Mouse (Mus musculus) liver, embryonic 15.5 days (tissue): ENCODE measurements around the gene Plekhb1. TPM values are rescaled to one million over a fixed set of nuclear protein-coding genes. Genes with fewer than 3 reads are reported as not detected.
A peak's percentile ranks its signal among the peaks of the same experiment; 100 is the strongest.

Source experiments
- ATAC-seq: fragments of 200-750 bp; cut with Nextera tagmentation; 2 replicates; pipeline ENCODE4 v1.8.0; 2017; ENCODE audit warnings: moderate number of reproducible peaks, mild to moderate bottlenecking, moderate library complexity; ENCODE audit not compliant: insufficient read depth
- H3K27ac ChIP-seq: fragments of 300-500 bp; sonication (generic); replicated peaks from 2 replicates; pipeline ENCODE4 v1.5.1; 2015; ENCODE audit warnings: mild to moderate bottlenecking, inconsistent platforms
- H3K27me3 ChIP-seq: fragments of 300-500 bp; sonication (generic); 2 replicates; pipeline ENCODE4 v1.6.1; 2015; ENCODE audit warnings: mild to moderate bottlenecking, inconsistent platforms
- H3K36me3 ChIP-seq: fragments of 300-500 bp; sonication (generic); replicated peaks from 2 replicates; pipeline ENCODE4 v1.6.1; 2015; ENCODE audit warnings: moderate library complexity, mild to moderate bottlenecking, inconsistent platforms
- H3K4me1 ChIP-seq: fragments of 300-500 bp; sonication (generic); replicated peaks from 2 replicates; pipeline ENCODE4 v1.6.1; 2015; ENCODE audit warnings: inconsistent platforms
- H3K4me2 ChIP-seq: fragments of 300-500 bp; sonication (generic); 2 replicates; pipeline ENCODE4 v1.6.1; 2015; ENCODE audit warnings: moderate library complexity, mild to moderate bottlenecking, inconsistent platforms
- H3K4me3 ChIP-seq: fragments of 300-500 bp; sonication (generic); replicated peaks from 2 replicates; pipeline ENCODE4 v1.5.1; 2015; ENCODE audit warnings: mild to moderate bottlenecking, inconsistent platforms
- H3K9ac ChIP-seq: fragments of 300-500 bp; sonication (generic); 2 replicates; pipeline ENCODE4 v1.6.1; 2015; ENCODE audit warnings: moderate library complexity, mild to moderate bottlenecking, inconsistent platforms
- H3K9me3 ChIP-seq: fragments of 300-500 bp; sonication (generic); replicated peaks from 2 replicates; pipeline ENCODE4 v1.6.1; 2016; ENCODE audit warnings: inconsistent platforms
- WGBS: fragments of 180-500 bp; shearing (Covaris S2); methylation state at CpG from one replicate; pipeline ENCODE4 v1.1.7; 2015; ENCODE audit warnings: mixed read lengths; ENCODE audit not compliant: insufficient replicate concordance; 5-methylcytosine and 5-hydroxymethylcytosine counted together
- polyA plus RNA-seq: library from polyadenylated mRNA; unstranded; fragments of >200 nt; fragmentation: Nextera tagmentation; extraction: Ambion mirVana; gene quantifications from 2 replicates; pipeline ENCODE4 v1.2.1, GENCODE M21; 2015

Plekhb1 gene
- 0.38 and 0.51 TPM in 2 replicates for polyA plus RNA-seq

DNA sequence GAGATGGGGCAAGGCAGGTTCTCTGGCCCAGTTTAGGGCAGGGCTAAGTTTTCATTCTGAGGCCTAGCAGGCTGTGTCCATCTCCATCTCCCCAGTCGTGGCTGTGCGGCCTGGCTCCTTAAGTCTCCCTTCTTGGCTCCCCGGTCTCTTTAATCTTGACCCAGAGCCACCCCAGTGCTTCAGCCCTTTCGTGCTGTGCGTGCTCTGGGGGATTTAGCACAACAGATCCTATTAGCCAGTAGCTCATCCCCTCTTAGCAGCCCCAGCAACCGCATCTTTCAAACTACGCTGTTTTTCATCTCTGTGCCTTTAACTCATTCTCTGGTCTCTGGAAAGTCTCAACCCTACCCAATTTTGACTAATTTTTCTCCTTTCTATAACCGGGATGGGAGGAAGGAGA is at the start of gene Plekhb1:
Gene Plekhb1, minus strand, starts transcription at position 184 of the 400 bp plus-strand sequence.
- no peak within 1 kb of the TSS for H3K9ac ChIP-seq
- peak within 1 kb of the TSS; percentile 17; the same call in 1 of the 2 replicates for H3K4me2 ChIP-seq
- H3K27me3 ChIP-seq: peaks cover 27% of the 10 kb centered on the region
- H3K4me1 ChIP-seq: peaks cover 21% of the 10 kb centered on the region
- no peak within 1 kb of the TSS for H3K27ac ChIP-seq
- 74% methylated on average over 8 of the region's 8 CpGs for WGBS
- H3K36me3 ChIP-seq: no peaks in the 10 kb centered on the region
- no peak within 1 kb of the TSS for H3K4me3 ChIP-seq
- no peaks in the 10 kb centered on the region for H3K9me3 ChIP-seq
- ATAC-seq: no peak

DNA sequence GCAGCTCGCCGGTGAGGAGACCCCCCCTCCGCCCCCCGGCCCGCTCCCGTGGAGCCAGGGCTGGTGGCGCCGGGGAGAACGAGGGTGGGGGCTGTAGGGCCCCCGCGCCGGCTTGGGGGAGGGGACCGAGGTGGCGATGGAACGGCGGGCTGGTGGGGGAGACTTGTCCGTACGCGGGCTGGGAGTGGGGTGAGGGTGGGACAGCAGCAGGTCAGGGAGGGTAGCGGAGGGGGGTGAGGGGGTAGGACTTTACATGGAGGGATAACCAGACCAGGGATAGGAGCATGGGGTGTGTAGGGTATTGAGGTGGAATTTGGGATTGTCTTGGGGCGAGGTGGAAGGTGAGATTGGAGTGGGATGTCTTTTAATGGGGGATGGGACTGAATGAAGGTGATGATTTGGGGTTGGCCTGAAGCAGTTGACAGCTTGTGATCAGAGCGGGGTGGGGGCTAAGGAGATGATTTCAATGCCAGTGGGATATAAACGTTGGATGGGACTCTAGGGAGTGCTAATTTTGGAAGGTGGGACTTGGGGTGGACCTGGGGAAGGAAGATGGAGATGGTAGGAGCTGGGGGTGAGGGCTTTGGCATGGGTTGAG is 44.8 kb upstream of the Plekhb1 start:
- Histone ChIP-seq H3K27ac (peak overlapping the region; percentile 88), H3K9me3 (no peaks in the 10 kb centered on the region), H3K4me2 (peak overlapping the region; percentile 92), H3K9ac (peak overlapping the region; percentile 81), H3K27me3 (peaks cover 7% of the 10 kb centered on the region; the same call in 1 of the 2 replicates), H3K4me1 (peaks cover 26% of the 10 kb centered on the region), H3K4me3 (peak overlapping the region; percentile 73), H3K36me3 (no peaks in the 10 kb centered on the region)
- whole genome bisulfite sequencing: 2% methylated on average over 23 of the region's 23 CpGs
- ATAC-seq: peak; percentile 14

DNA sequence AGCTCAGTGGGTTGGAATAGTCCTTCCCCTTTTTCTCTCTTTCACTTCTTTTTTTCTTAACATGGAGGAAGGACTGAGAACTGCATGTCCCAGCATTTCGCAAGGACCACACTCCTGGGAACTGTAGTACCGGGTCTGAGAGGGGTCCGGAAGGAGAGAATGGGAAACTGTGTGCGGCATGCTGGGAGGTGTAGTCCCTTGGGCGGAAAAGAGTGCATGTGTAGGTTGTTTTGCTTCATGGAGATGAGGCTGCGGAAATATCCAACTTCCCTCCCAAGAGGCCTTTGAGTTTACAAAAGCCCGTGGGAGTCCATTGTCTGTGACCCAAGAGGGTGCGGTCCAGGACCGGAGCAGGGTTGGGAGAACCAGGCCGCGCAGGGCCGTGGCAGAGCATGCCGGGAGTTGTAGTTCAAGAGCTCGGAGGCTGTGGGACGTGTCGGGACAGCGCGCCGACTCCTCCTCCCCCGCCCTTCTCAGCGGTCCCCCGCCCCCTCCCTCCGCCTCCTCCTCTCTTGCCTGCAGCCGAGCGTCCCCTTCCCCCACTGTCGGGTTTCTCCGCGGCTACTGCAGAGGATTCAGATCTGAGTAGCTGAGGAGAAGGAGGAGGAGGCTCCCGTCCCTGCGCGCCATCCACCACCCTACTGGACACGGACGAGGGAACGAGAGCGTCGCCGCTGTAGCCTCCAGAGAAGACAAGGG is 44.1 kb upstream of the Plekhb1 start, which contains the start of gene Fam168a:
Gene Fam168a, plus strand, starts transcription at position 493 of the 699 bp plus-strand sequence.
- peak; percentile 99 for ATAC-seq
- H3K36me3 ChIP-seq: no peaks in the 10 kb centered on the region
- H3K4me2 ChIP-seq: peak within 1 kb of the TSS; percentile 92
- H3K4me3 ChIP-seq: peak within 1 kb of the TSS; percentile 73
- peak within 1 kb of the TSS; percentile 88 for H3K27ac ChIP-seq
- H3K27me3 ChIP-seq: peaks cover 7% of the 10 kb centered on the region; the same call in 1 of the 2 replicates
- no peaks in the 10 kb centered on the region for H3K9me3 ChIP-seq
- 0% methylated on average over 33 of the region's 37 CpGs for WGBS
- H3K4me1 ChIP-seq: peaks cover 26% of the 10 kb centered on the region
- peak within 1 kb of the TSS; percentile 81 for H3K9ac ChIP-seq

DNA sequence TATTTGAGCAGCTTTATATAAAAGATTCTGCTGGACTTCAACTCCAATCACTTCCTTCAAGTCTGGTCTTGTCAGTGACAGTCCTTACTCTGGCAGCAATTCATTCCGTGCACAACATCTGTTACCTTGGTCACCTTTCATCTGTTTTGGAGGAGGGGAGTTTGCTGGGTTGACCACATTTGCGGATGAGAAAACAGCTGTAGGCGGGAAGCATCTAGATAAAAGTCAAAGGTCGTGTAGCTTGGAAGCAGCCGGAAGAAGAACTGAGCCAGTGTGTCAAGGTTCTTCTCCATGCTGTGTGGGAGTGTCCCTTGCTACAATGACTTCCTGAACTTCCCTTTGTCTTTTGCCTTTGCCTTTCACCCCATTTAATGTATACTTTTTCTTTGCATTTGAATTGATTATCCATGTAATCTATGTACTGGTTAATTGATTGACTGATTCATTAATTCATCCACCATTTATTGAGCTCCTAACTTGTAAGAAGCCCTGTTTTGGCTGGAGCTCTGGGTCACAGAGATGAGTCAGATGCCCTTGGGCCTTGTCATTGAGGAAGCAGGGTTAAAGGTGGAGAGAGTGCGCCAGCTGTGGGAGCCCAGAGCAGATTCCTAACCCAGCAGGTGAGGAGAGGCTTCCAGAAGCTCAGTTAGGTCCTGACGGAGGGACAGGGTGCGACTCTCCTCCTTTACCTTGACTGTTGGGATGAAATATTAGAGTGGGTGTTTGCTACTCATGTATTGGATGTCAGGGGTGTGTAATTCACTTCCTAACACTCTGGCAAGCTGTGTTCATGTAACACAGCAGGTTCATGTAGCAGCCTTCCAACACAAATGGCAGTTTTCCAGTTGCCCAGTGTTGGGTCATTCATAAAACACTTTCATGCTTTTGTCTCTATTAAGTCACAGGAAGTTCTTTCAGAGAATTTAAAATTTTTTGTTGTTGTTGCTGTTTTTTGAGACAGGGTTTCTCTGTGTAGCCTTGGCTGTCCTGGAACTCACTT is 37.9 kb upstream of the Plekhb1 start:
- H3K4me1 ChIP-seq: peaks cover 12% of the 10 kb centered on the region; the same call in 1 of the 2 replicates
- no peaks in the 10 kb centered on the region for H3K36me3 ChIP-seq
- no peak overlapping the region for H3K4me3 ChIP-seq
- 56% methylated on average over 8 of the region's 8 CpGs for WGBS
- no peaks in the 10 kb centered on the region for H3K27me3 ChIP-seq
- H3K9ac ChIP-seq: no peak overlapping the region
- H3K27ac ChIP-seq: no peak overlapping the region
- no peak for ATAC-seq
- H3K9me3 ChIP-seq: no peaks in the 10 kb centered on the region
- H3K4me2 ChIP-seq: no peak overlapping the region

DNA sequence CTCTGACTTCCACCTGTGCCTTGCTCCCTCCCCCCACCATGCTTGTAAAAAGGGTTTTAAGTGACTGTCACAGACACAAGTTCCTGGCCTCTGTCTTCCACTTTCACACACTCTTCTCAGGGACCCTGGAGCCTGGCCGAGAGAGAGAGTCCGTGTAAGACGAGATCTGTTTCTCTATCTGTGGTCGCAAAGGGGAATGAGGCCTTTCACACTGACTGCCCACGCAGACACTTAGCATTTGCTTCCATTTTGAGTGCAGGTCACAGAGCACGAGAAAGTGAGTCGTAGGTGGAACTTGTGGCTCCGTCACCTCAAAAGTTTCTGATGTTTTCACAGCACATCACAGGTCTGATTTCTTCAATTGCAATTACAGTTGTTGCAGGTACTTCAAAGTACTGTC is 31.0 kb upstream of the Plekhb1 start:
- no peak overlapping the region for H3K4me3 ChIP-seq
- no peaks in the 10 kb centered on the region for H3K27me3 ChIP-seq
- no peak overlapping the region for H3K4me2 ChIP-seq
- no peak overlapping the region for H3K27ac ChIP-seq
- ATAC-seq: no peak
- 60% methylated on average over 8 of the region's 8 CpGs for WGBS
- H3K36me3 ChIP-seq: no peaks in the 10 kb centered on the region
- no peaks in the 10 kb centered on the region for H3K4me1 ChIP-seq
- H3K9ac ChIP-seq: no peak overlapping the region
- no peaks in the 10 kb centered on the region for H3K9me3 ChIP-seq

DNA sequence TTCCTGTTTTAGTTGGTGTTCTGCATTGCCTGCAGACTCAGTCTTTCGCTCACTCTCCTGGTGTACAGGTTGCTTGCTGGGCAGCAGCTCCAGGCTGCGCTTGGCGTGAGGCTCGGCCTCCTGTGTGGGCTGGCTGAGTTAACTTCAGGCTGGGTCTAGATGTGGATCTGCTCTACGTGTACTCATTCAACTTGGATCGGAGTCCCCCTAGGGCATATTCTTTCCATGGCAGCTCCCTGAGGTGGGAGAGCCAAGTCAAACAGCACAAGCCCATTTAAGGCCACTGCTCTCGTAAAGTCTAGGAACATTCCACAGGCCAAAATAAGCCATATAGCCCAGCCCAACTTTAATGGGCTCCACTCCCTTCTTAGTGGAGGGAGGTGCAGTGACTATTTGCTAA is 26.3 kb upstream of the Plekhb1 start:
- 83% methylated on average over 7 of the region's 7 CpGs for WGBS
- no peak for ATAC-seq
- Histone ChIP-seq H3K4me2 (no peak overlapping the region), H3K9ac (no peak overlapping the region), H3K27me3 (no peaks in the 10 kb centered on the region), H3K4me1 (peaks cover 23% of the 10 kb centered on the region), H3K9me3 (no peaks in the 10 kb centered on the region), H3K4me3 (no peak overlapping the region), H3K36me3 (no peaks in the 10 kb centered on the region), H3K27ac (no peak overlapping the region)

DNA sequence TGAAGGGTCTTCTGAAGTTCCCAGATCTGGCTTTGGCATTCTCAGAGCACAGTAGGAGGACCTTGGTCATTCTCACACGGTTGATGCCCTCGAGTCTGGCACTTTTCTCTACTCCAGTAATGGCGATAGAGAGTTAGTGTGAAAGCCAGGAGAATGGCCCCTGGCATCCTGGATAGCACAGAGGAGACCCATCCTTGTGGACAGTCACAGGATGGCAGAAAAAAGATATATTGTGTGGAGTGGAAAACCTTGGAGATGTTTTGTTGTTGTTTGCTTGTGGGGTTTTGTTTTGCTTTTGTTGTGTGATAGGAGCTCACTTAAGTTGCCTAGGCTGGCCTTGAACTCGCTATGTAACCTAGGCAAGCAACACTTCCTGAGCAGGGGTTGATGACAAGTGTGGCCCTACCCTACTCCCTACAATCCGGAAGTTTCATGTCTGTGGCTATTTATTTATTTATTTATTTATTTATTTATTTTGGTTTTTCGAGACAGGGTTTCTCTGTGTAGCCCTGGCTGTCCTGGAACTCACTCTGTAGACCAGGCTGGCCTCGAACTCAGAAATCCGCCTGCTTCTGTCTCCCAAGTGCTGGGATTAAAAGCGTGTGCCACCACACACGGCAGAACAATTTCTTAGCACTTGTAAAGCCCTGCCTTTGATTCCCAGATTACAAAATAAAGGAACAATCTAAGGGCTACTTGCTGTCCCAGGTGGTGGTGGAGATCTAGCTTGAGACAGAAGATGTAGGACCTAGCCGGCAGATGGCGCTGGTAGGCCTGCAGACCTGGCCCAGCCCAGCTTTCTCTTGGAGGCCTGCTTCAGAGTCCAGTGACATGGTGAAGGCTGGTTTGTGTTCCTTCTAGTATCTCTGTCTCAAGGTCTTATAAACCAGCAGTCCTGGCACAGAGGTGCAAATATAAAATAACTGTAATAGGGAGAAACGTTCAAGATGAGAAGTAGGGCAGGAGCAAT is 23.1 kb upstream of the Plekhb1 start:
- Histone ChIP-seq H3K4me2 (no peak overlapping the region), H3K9me3 (no peaks in the 10 kb centered on the region), H3K27me3 (0 out of 2 replicates have a peak, but pooled peaks cover 3% of the 10 kb centered on the region), H3K36me3 (no peaks in the 10 kb centered on the region), H3K9ac (no peak overlapping the region), H3K4me3 (no peak overlapping the region), H3K27ac (peak overlapping the region; percentile 85), H3K4me1 (peaks cover 27% of the 10 kb centered on the region)
- 36% methylated on average over 13 of the region's 13 CpGs for WGBS
- ATAC-seq: peak; percentile 42

DNA sequence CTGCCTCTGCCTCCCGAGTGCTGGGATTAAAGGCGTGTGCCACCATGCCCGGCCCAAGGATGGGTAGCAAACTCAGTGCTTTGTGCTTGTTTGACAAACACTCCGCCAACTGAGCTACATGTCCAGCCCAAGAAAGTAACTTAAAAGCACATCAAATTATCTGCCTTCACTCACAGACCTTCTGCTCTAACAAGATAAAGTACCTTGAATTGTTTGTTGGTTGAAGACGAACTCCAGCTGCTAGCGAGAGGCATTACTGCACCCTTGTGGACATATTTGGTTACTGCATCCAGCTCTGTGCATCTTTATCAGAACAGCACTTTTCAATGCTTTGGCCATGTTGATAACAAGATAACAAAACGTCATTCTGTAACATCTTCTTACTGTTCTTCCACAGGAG is 22.3 kb upstream of the Plekhb1 start:
- Histone ChIP-seq H3K4me3 (0 out of 2 replicates have a peak overlapping the region, but pooled peaks have one; percentile 7), H3K9me3 (no peaks in the 10 kb centered on the region), H3K36me3 (no peaks in the 10 kb centered on the region), H3K4me2 (peak overlapping the region; percentile 54), H3K27ac (peak overlapping the region; percentile 85), H3K9ac (no peak overlapping the region), H3K4me1 (peaks cover 27% of the 10 kb centered on the region), H3K27me3 (peaks cover 3% of the 10 kb centered on the region; the same call in 1 of the 2 replicates)
- WGBS: 13% methylated on average over 7 of the region's 7 CpGs
- ATAC-seq: peak; percentile 85

DNA sequence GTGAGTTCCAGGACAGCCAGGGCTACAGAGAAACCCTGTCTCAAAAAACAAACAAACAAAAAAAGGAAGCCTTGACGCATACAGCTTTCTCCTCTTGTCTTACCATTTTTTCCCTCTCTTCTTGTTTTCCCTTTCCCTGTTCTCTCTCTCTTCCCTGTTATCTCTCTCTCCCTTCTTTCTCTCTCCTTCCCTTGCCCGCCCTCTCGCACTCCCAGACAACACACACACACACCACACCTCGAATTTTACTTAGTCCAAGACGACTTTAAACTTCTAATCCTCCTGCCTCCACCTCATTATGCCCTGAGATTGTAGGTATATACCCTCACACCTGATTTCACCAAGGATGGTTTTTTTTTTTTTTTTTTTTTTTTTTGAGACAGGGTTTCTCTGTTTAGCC is 21.9 kb upstream of the Plekhb1 start:
- H3K4me3 ChIP-seq: no peak overlapping the region
- peaks cover 7% of the 10 kb centered on the region; the same call in 1 of the 2 replicates for H3K27me3 ChIP-seq
- peak overlapping the region; percentile 85 for H3K27ac ChIP-seq
- 20% methylated on average over 5 of the region's 5 CpGs for WGBS
- no peaks in the 10 kb centered on the region for H3K9me3 ChIP-seq
- H3K9ac ChIP-seq: no peak overlapping the region
- H3K4me1 ChIP-seq: peaks cover 31% of the 10 kb centered on the region
- ATAC-seq: peak; percentile 76
- H3K36me3 ChIP-seq: no peaks in the 10 kb centered on the region
- peak overlapping the region; percentile 54 for H3K4me2 ChIP-seq

DNA sequence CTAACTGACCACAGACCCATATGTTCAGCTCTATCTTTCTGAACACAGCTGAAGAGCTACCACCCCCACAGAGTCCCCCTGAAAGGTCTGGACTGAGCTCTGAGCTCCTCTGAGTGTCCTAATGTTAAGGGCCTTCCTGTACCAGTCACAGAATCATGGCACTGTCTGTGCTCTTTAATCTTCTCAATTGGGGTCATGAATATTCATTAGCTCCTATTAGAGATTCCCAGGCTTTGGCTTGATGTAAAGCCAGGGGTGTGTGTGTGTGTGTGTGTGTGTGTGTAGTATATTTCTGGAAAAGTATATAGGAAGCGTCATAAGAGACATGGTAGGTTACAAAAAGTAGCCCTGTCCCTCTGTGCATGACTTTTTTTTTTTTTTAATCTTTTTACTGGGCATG is 21.0 kb upstream of the Plekhb1 start:
- no peak overlapping the region; the same call in 1 of the 2 replicates for H3K27ac ChIP-seq
- WGBS: 94% methylated on average over 1 of the region's 1 CpGs
- no peak overlapping the region for H3K4me2 ChIP-seq

More for the DNA sequence above, 21.0 kb upstream of the Plekhb1 start:
- H3K4me3 ChIP-seq: no peak overlapping the region
- peaks cover 31% of the 10 kb centered on the region for H3K4me1 ChIP-seq
- no peak for ATAC-seq
- H3K9me3 ChIP-seq: no peaks in the 10 kb centered on the region
- H3K9ac ChIP-seq: no peak overlapping the region
- peaks cover 13% of the 10 kb centered on the region; the same call in 1 of the 2 replicates for H3K27me3 ChIP-seq
- H3K36me3 ChIP-seq: no peaks in the 10 kb centered on the region
